Mouse (Mus musculus) E14TG2a.4 (cell line): ENCODE results near the gene Ermp1.

Experiments used
- CTCF ChIP-seq: conservative IDR thresholded peaks from 2 replicates; pipeline ENCODE4 v1.5.1; 2014; ENCODE audit warnings: low read length
- POU5F1 ChIP-seq: IDR thresholded peaks from 2 replicates; pipeline ENCODE4 v1.6.1; 2014; ENCODE audit warnings: low read length, borderline replicate concordance

GRCm38 (mm10) chr19:29666164-29666563 lies 17.9 kb upstream of the Ermp1 start:
- TF ChIP-seq CTCF (no peak), POU5F1 (no peak)
